Mouse (Mus musculus) liver, postnatal 0 days (tissue): ENCODE measurements around the gene Sox5. TPM values are rescaled to one million over a fixed set of nuclear protein-coding genes. Genes with fewer than 3 reads are reported as not detected.

Experiments used
- ATAC-seq: fragments of 200-750 bp; cut with Nextera tagmentation; 2 replicates; pipeline ENCODE4 v1.8.0; 2017; ENCODE audit warnings: mild to moderate bottlenecking, moderate library complexity
- DNase-seq: peaks from one replicate; pipeline ENCODE4 v3.0.0-alpha.2; 2016
- H3K27ac ChIP-seq: fragments of 300-500 bp; sonication (generic); 2 replicates; pipeline ENCODE4 v1.5.1; 2014; ENCODE audit warnings: antibody characterized with exemption, moderate library complexity, mild to moderate bottlenecking, low read depth
- H3K27me3 ChIP-seq: fragments of 300-500 bp; sonication (generic); 2 replicates; pipeline ENCODE4 v1.6.1; 2014; ENCODE audit warnings: low read length, control low read depth, mixed read lengths; ENCODE audit not compliant: insufficient read depth
- H3K36me3 ChIP-seq: fragments of 300-500 bp; sonication (generic); replicated peaks from 2 replicates; pipeline ENCODE4 v1.6.1; 2014; ENCODE audit warnings: mild to moderate bottlenecking, control low read depth, low read length, moderate library complexity, mixed read lengths; ENCODE audit not compliant: insufficient read depth
- H3K4me1 ChIP-seq: fragments of 300-500 bp; sonication (generic); 2 replicates; pipeline ENCODE4 v1.6.1; 2014; ENCODE audit warnings: antibody characterized with exemption, mild to moderate bottlenecking, control low read depth; ENCODE audit not compliant: insufficient read depth
- H3K4me2 ChIP-seq: fragments of 300-500 bp; sonication (generic); 2 replicates; pipeline ENCODE4 v1.6.1; 2014; ENCODE audit warnings: low read depth, mild to moderate bottlenecking, low read length, moderate library complexity, mixed read lengths
- H3K4me3 ChIP-seq: fragments of 300-500 bp; sonication (generic); 2 replicates; pipeline ENCODE4 v1.5.1; 2014; ENCODE audit warnings: low read depth, low read length
- H3K9ac ChIP-seq: fragments of 300-500 bp; sonication (generic); replicated peaks from 2 replicates; pipeline ENCODE4 v1.6.1; 2014; ENCODE audit warnings: mild to moderate bottlenecking, moderate library complexity
- H3K9me3 ChIP-seq: fragments of 300-500 bp; sonication (generic); 2 replicates; pipeline ENCODE4 v1.6.1; 2016; ENCODE audit warnings: mild to moderate bottlenecking, control low read depth, low read length, mixed read lengths
- CTCF ChIP-seq: sonication (generic); IDR thresholded peaks from 2 replicates; pipeline ENCODE4 v1.5.1; 2016; ENCODE audit warnings: antibody characterized with exemption, low read depth
- EP300 ChIP-seq: IDR thresholded peaks from 2 replicates; pipeline ENCODE4 v1.6.1; 2016; ENCODE audit warnings: antibody characterized with exemption, low read depth, mild to moderate bottlenecking
- WGBS: fragments of 180-500 bp; shearing (Covaris S2); extraction: QIAGEN DNeasy Blood & Tissue Kit; methylation state at CpG from one replicate; pipeline ENCODE4 v1.1.7; 2014; ENCODE audit not compliant: insufficient replicate concordance; 5-methylcytosine and 5-hydroxymethylcytosine counted together
- polyA plus RNA-seq: library from polyadenylated mRNA; unstranded; fragments of >200 nt; fragmentation: Nextera tagmentation; extraction: Ambion mirVana; gene quantifications from 2 replicates; pipeline ENCODE4 v1.2.1, GENCODE M21; 2015

Gene Sox5
- polyA plus RNA-seq, 1 experiment from 2014 or later = 7.5 TPM

DNA sequence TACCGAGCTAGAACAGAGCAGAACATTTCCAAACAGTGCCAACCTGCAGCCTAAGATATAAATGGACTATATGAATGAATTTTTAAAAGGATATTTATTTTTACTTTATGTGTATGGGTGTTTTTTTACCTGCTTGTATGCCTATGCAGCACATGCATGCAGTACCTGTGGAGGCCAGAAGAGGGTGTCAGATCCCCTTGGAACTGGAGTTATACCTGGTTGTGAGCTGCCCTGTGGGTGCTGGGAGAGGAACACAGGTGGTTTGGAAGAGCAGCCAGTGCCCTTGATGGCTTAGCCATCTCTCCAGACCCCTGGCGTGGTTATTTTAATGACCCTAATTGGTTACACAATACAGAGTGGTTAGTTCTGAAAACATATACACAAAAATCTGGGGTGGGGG, 510.5 kb downstream of the Sox5 start:
- WGBS = 81% methylated on average over 2 of the region's 2 CpGs
- no peak for DNase-seq
- TF ChIP-seq EP300 (no peak), CTCF (peak; percentile 52)

GRCm38 (mm10) chr6:144270306-144270705, 511.5 kb downstream of the Sox5 start:
- TF ChIP-seq EP300 (no peak), CTCF (no peak)
- 53% methylated on average over 3 of the region's 3 CpGs for WGBS
- Histone ChIP-seq H3K36me3 (no peaks in the 10 kb centered on the region), H3K27me3 (no peaks in the 10 kb centered on the region), H3K9me3 (no peaks in the 10 kb centered on the region), H3K4me3 (no peak overlapping the region), H3K27ac (no peak overlapping the region), H3K4me2 (no peak overlapping the region), H3K4me1 (no peaks in the 10 kb centered on the region), H3K9ac (no peak overlapping the region)
- DNase-seq = no peak
- no peak for ATAC-seq

More for the DNA sequence above, 510.5 kb downstream of the Sox5 start:
- H3K9ac ChIP-seq = no peak overlapping the region
- ATAC-seq = no peak
- no peaks in the 10 kb centered on the region for H3K9me3 ChIP-seq
- no peaks in the 10 kb centered on the region for H3K4me1 ChIP-seq
- H3K4me2 ChIP-seq = no peak overlapping the region
- H3K27ac ChIP-seq = no peak overlapping the region
- H3K36me3 ChIP-seq = no peaks in the 10 kb centered on the region
- H3K4me3 ChIP-seq = no peak overlapping the region
- H3K27me3 ChIP-seq = no peaks in the 10 kb centered on the region

DNA sequence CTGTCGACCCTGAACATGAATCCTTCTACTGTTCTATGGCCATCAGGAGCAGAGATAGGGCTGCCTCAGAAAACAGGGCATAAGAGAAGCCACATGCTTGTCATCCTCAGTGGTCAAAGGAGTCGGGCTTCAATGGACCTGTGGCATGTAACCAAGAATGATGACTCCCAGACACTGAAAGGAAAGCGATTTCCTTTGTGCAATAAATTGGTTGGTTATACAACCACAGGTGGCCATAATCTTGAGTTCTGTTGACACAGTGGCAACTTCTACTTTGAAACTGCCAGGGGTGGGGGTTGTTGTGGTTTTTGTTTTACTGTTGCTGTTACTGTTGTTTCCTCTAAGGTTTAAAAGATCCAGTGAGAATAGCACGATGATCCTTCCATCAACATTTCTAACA, 512.1 kb downstream of the Sox5 start:
- no peak overlapping the region for H3K4me2 ChIP-seq
- H3K27ac ChIP-seq = no peak overlapping the region
- H3K27me3 ChIP-seq = no peaks in the 10 kb centered on the region
- no peak overlapping the region for H3K9ac ChIP-seq
- TF ChIP-seq EP300 = no peak
- TF ChIP-seq CTCF = no peak
- H3K4me1 ChIP-seq = no peaks in the 10 kb centered on the region
- H3K9me3 ChIP-seq = no peaks in the 10 kb centered on the region
- H3K36me3 ChIP-seq = no peaks in the 10 kb centered on the region
- no peak for DNase-seq
- ATAC-seq = no peak
- WGBS = 46% methylated on average over 4 of the region's 4 CpGs
- H3K4me3 ChIP-seq = no peak overlapping the region

DNA sequence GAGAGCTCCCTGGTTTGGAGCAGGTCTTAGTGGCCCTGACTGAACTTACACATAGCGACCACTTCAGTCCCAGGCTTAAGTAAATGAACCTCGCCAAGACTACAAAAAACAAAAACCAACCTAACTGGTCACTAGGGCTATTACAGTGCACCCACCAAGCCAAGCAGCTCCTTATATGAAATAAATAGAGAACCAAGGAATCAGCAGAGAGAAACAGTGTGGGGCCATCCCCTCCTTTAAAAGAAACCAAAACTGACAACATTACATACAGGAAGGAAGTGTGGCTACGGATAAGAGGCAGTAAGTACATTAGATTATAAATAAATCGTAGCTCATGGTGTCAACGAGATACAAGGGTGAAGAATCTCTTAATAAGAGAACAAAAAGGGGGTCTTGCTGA, 516.0 kb downstream of the Sox5 start:
- Histone ChIP-seq H3K27ac (no peak overlapping the region), H3K4me1 (no peaks in the 10 kb centered on the region), H3K27me3 (no peaks in the 10 kb centered on the region), H3K9ac (no peak overlapping the region), H3K9me3 (no peaks in the 10 kb centered on the region), H3K4me3 (no peak overlapping the region), H3K36me3 (no peaks in the 10 kb centered on the region), H3K4me2 (no peak overlapping the region)
- WGBS = 35% methylated on average over 5 of the region's 5 CpGs
- ATAC-seq (no peak), DNase-seq (no peak)
- TF ChIP-seq EP300 = no peak
- no peak for TF ChIP-seq CTCF

DNA sequence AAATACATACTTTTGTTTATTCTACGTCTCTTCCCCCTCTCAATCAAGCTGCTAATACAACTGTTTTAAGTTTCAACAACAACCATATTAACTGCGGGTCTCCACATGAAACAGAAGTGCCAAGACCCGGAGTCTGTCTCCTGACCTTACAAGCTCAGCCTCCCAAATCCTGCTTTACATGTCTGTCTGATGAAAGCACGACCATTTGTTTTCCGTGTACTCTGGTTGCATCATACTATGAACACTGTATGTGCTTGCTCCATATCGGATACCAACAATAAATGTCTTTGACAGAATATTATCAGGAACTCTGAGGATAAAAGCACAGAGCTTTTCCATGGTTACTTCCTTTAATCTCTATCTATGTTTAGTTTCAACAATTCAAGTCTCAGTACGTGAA, 516.8 kb downstream of the Sox5 start:
- H3K27me3 ChIP-seq = no peaks in the 10 kb centered on the region
- H3K27ac ChIP-seq = no peak overlapping the region
- no peaks in the 10 kb centered on the region for H3K4me1 ChIP-seq
- no peak for TF ChIP-seq EP300
- TF ChIP-seq CTCF = no peak
- ATAC-seq (no peak), DNase-seq (no peak)
- 64% methylated on average over 7 of the region's 7 CpGs for WGBS
- H3K36me3 ChIP-seq = no peaks in the 10 kb centered on the region
- no peak overlapping the region for H3K9ac ChIP-seq
- no peak overlapping the region for H3K4me2 ChIP-seq
- H3K9me3 ChIP-seq = no peaks in the 10 kb centered on the region
- H3K4me3 ChIP-seq = no peak overlapping the region

- Histone ChIP-seq H3K9ac (no peak overlapping the region), H3K36me3 (no peaks in the 10 kb centered on the region), H3K4me3 (no peak overlapping the region), H3K27ac (no peak overlapping the region), H3K4me2 (no peak overlapping the region), H3K9me3 (no peaks in the 10 kb centered on the region), H3K4me1 (no peaks in the 10 kb centered on the region), H3K27me3 (no peaks in the 10 kb centered on the region)
- no peak for DNase-seq
- TF ChIP-seq EP300 (no peak), CTCF (no peak)
- WGBS = 74% methylated on average over 16 of the region's 16 CpGs
- no peak for ATAC-seq
Observed at GRCm38 (mm10) chr6:144264320-144264915, 517.4 kb downstream of the Sox5 start.

- 58% methylated on average over 8 of the region's 8 CpGs for WGBS
- Histone ChIP-seq H3K36me3 (no peaks in the 10 kb centered on the region), H3K9ac (no peak overlapping the region), H3K4me3 (no peak overlapping the region), H3K4me1 (no peaks in the 10 kb centered on the region; the same call in 1 of the 2 replicates), H3K4me2 (no peak overlapping the region), H3K9me3 (no peaks in the 10 kb centered on the region), H3K27me3 (no peaks in the 10 kb centered on the region), H3K27ac (no peak overlapping the region)
- no peak for TF ChIP-seq EP300
- TF ChIP-seq CTCF = no peak
- ATAC-seq (no peak), DNase-seq (peak; percentile 34)
Observed at GRCm38 (mm10) chr6:144256500-144256899, 525.3 kb downstream of the Sox5 start.
